8 mouse cellular contexts compared by ENCODE assay signal in the genomic region with DNA sequence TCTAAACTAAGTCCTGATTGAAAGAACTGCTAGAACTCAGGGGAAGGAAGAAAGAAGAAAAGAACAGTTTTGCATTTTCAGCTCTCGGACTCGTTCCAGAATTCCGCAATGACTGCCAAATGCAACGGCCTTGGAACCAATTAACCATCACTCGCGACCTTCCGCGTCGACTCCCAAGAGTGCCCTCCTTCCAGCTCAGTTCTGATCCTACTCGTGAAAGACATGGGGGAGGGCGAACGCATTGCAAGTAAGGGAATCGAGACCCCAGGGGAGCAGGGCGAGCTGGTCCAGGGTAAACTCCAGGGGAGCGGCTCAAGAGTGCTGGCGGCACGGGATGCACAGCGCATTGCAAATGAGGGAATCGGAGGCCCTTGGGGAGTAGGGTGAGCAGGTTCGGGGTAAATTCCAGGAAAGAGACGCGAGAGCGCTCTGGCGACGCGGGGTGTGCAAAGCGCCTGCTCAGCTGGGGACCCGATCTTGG. TPM values are rescaled to one million over a fixed set of nuclear protein-coding genes. Genes with fewer than 3 reads are reported as not detected.
DNase-seq lines count a peak whose midpoint lies in the region; ATAC-seq and TF ChIP-seq lines count a peak whose summit lies in the region.
"Had no signal": no experiment of that assay in that cellular context is flagged by ENCODE, and none has a peak within 500 bp of the region (broad histone marks: within the 10 kb centered on the region; RNA-seq: fewer than 3 reads in every experiment).

No protein-coding gene starts in this region.

- TF ChIP-seq POLR2A in embryonic fibroblast, embryonic 13.5 days (IDR thresholded peaks at IDR 0.05; ENCODE audit: low read depth, low read length) = no peak; the same call in 1 of the 2 replicates

- under 1% methylated on average over 28 of the region's 28 CpGs for WGBS in heart, embryonic 15.5 days
- WGBS in lung, embryonic 14.5 days = 0% methylated on average over 28 of the region's 28 CpGs

- peak overlapping the region; percentile 87 for H3K4me2 ChIP-seq in heart, embryonic 15.5 days
- peak overlapping the region; percentile 81 for H3K4me2 ChIP-seq in lung, embryonic 14.5 days

- H3K4me3 ChIP-seq in G1E (ENCODE audit: low read depth, low read length) = peak overlapping the region; percentile 89
- peak overlapping the region; percentile 90 for H3K4me3 ChIP-seq in embryonic fibroblast, embryonic 13.5 days (ENCODE audit: insufficient read depth, low read length)
- peak overlapping the region; percentile 69 for H3K4me3 ChIP-seq in heart, embryonic 15.5 days
- H3K4me3 ChIP-seq in lung, embryonic 14.5 days (ENCODE audit: low read depth, low read length) = peak overlapping the region; percentile 74

- H3K36me3 ChIP-seq in G1E (replicated peaks) = peaks cover 64% of the 10 kb centered on the region
- H3K36me3 ChIP-seq in heart, embryonic 15.5 days = peaks cover 24% of the 10 kb centered on the region
- H3K36me3 ChIP-seq in lung, embryonic 14.5 days (ENCODE audit: insufficient read depth) = peaks cover 36% of the 10 kb centered on the region

- peak overlapping the region; percentile 72 for H3K9ac ChIP-seq in heart, embryonic 15.5 days
- peak overlapping the region; percentile 71 for H3K9ac ChIP-seq in lung, embryonic 14.5 days

- TF ChIP-seq CTCF in G1E (IDR thresholded peaks at IDR 0.05; ENCODE audit: low read depth, low read length) = no peak
- no peak for TF ChIP-seq CTCF in embryonic fibroblast, embryonic 13.5 days (IDR thresholded peaks at IDR 0.05; ENCODE audit: borderline replicate concordance, insufficient read depth, low read length)
- TF ChIP-seq CTCF in lung, embryonic 14.5 days (IDR thresholded peaks at IDR 0.05; ENCODE audit: low read depth) = no peak

- ATAC-seq in G1E (ENCODE audit: extremely low read depth, insufficient number of reproducible peaks, low FRiP score, poor library complexity, severe bottlenecking) = 0 out of 2 replicates have a peak, but pooled peaks have one; percentile 10
- peak; percentile 50 for ATAC-seq in heart, embryonic 15.5 days (replicated peaks; ENCODE audit: insufficient number of reproducible peaks, insufficient read depth, low FRiP score, low read depth)
- ATAC-seq in lung, embryonic 14.5 days (ENCODE audit: insufficient read depth) = peak; percentile 74

- no peak for DNase-seq in G1E (ENCODE audit: low spot score)
- peak; percentile 48 to 61 for DNase-seq in adrenal gland, adult 18-20 months (ENCODE audit: low spot score in 2 of 2)
- DNase-seq in kidney, postnatal 36 days = peak; percentile 59 to 73
- peak; percentile 80 for DNase-seq in lung, embryonic 14.5 days
- DNase-seq in ovary, postnatal 14 days (ENCODE audit: low spot score) = peak; percentile 31

- peaks cover 36% of the 10 kb centered on the region for H3K4me1 ChIP-seq in G1E (ENCODE audit: insufficient read depth, low read depth, low read length)
- H3K4me1 ChIP-seq in embryonic fibroblast, embryonic 13.5 days (ENCODE audit: control insufficient read depth, insufficient read depth, low read length) = peaks cover 4% of the 10 kb centered on the region; the same call in 1 of the 2 replicates
- H3K4me1 ChIP-seq in heart, embryonic 15.5 days (replicated peaks) = peaks cover 15% of the 10 kb centered on the region
- H3K4me1 ChIP-seq in lung, embryonic 14.5 days (ENCODE audit: insufficient read depth) = 0 out of 2 replicates have a peak, but pooled peaks cover 3% of the 10 kb centered on the region

- no peaks in the 10 kb centered on the region for H3K27me3 ChIP-seq in G1E (ENCODE audit: insufficient read depth, low read length)
- no peaks in the 10 kb centered on the region for H3K27me3 ChIP-seq in heart, embryonic 15.5 days
- no peaks in the 10 kb centered on the region for H3K27me3 ChIP-seq in lung, embryonic 14.5 days (ENCODE audit: insufficient read depth, low read length)

- H3K9me3 ChIP-seq in G1E (replicated peaks) = no peaks in the 10 kb centered on the region
- H3K9me3 ChIP-seq in heart, embryonic 15.5 days (replicated peaks) = no peaks in the 10 kb centered on the region
- no peaks in the 10 kb centered on the region for H3K9me3 ChIP-seq in lung, embryonic 14.5 days (ENCODE audit: low read depth, low read length)

- peak overlapping the region; percentile 65 for H3K27ac ChIP-seq in embryonic fibroblast, embryonic 13.5 days (ENCODE audit: insufficient read depth, low read length)
- H3K27ac ChIP-seq in heart, embryonic 15.5 days = peak overlapping the region; percentile 78
- peak overlapping the region; percentile 88 for H3K27ac ChIP-seq in lung, embryonic 14.5 days (ENCODE audit: low read depth)

RNA-seq across cellular contexts. Expression of a gene that starts 0.4 kb away (rescaled TPM):
- 29.6 and 32.4 TPM in 2 replicates for total RNA-seq in G1E (2014; fragmentation: Nextera tagmentation)
- total RNA-seq in G1E (2017) = 4.5 and 5.2 TPM in 2 replicates
- polyA plus RNA-seq in G1E (2012) = 5.6 and 6.0 TPM in 2 replicates
- 10 to 100 TPM; 22.0 to 36.4 TPM for total RNA-seq in adrenal gland, adult 18-20 months (2021)
- 56.8 and 67.0 TPM in 2 replicates for polyA plus RNA-seq in embryonic fibroblast, embryonic 13.5 days (2011; ENCODE audit: insufficient read length, low read depth, missing spikeins)
- 9.0 and 13.3 TPM in 2 replicates for polyA plus RNA-seq in heart, embryonic 15.5 days (2015; fragmentation: Nextera tagmentation; extraction: Ambion mirVana)
- polyA plus RNA-seq in lung, embryonic 14.5 days (2014; fragmentation: Nextera tagmentation; extraction: Ambion mirVana) = 22.0 and 23.1 TPM in 2 replicates

RNA-seq across cellular contexts. Expression of a gene that starts 7.5 kb away (rescaled TPM):
- total RNA-seq in G1E (2014; fragmentation: Nextera tagmentation) (52.4 and 52.8 TPM in 2 replicates), G1E (2017) (66.0 and 66.5 TPM in 2 replicates)
- polyA plus RNA-seq in G1E (2012) = 82.8 and 84.1 TPM in 2 replicates
- total RNA-seq in adrenal gland, adult 18-20 months (2021) = 10 to 100 TPM; 13.9 to 15.3 TPM
- 39.6 TPM in 2 replicates for polyA plus RNA-seq in embryonic fibroblast, embryonic 13.5 days (2011; ENCODE audit: insufficient read length, low read depth, missing spikeins)
- 69.7 and 80.4 TPM in 2 replicates for polyA plus RNA-seq in heart, embryonic 15.5 days (2015; fragmentation: Nextera tagmentation; extraction: Ambion mirVana)
- polyA plus RNA-seq in lung, embryonic 14.5 days (2014; fragmentation: Nextera tagmentation; extraction: Ambion mirVana) = 134 and 144 TPM in 2 replicates

RNA-seq across cellular contexts. Expression of a gene that starts 7.5 kb away (rescaled TPM):
- total RNA-seq in G1E (2014; fragmentation: Nextera tagmentation) (82.2 and 121 TPM in 2 replicates), G1E (2017) (18.9 and 21.4 TPM in 2 replicates)
- polyA plus RNA-seq in G1E (2012) = 72.3 and 76.3 TPM in 2 replicates
- 1 to 10 TPM; 1.8 to 1.9 TPM for total RNA-seq in adrenal gland, adult 18-20 months (2021)
- polyA plus RNA-seq in embryonic fibroblast, embryonic 13.5 days (2011; ENCODE audit: insufficient read length, low read depth, missing spikeins) = 41.6 and 45.7 TPM in 2 replicates
- polyA plus RNA-seq in heart, embryonic 15.5 days (2015; fragmentation: Nextera tagmentation; extraction: Ambion mirVana) = 18.1 and 28.4 TPM in 2 replicates
- 55.0 and 56.7 TPM in 2 replicates for polyA plus RNA-seq in lung, embryonic 14.5 days (2014; fragmentation: Nextera tagmentation; extraction: Ambion mirVana)

RNA-seq across cellular contexts. Expression of a gene that starts 20.0 kb away (rescaled TPM):
- total RNA-seq in G1E (2014; fragmentation: Nextera tagmentation) (not detected in 2 replicates), G1E (2017) (0.11 and 0.23 TPM in 2 replicates)
- polyA plus RNA-seq in G1E (2012) = not detected in 2 replicates
- total RNA-seq in adrenal gland, adult 18-20 months (2021) = not detected
- polyA plus RNA-seq in embryonic fibroblast, embryonic 13.5 days (2011; ENCODE audit: insufficient read length, low read depth, missing spikeins) = not detected in 2 replicates
- 0.18 and 0.39 TPM in 2 replicates for polyA plus RNA-seq in heart, embryonic 15.5 days (2015; fragmentation: Nextera tagmentation; extraction: Ambion mirVana)
- polyA plus RNA-seq in lung, embryonic 14.5 days (2014; fragmentation: Nextera tagmentation; extraction: Ambion mirVana) = 0.21 and 0.35 TPM in 2 replicates
- total RNA-seq: heart, postnatal 36 days had no signal

RNA-seq across cellular contexts. Expression of a gene that starts 20.1 kb away (rescaled TPM):
- total RNA-seq in G1E (2014; fragmentation: Nextera tagmentation) (not detected in 2 replicates), G1E (2017) (not detected in 2 replicates)
- not detected in 2 replicates for polyA plus RNA-seq in G1E (2012)
- total RNA-seq in adrenal gland, adult 18-20 months (2021) = not detected
- polyA plus RNA-seq in embryonic fibroblast, embryonic 13.5 days (2011; ENCODE audit: insufficient read length, low read depth, missing spikeins) = not detected in 2 replicates
- not detected in 2 replicates for polyA plus RNA-seq in heart, embryonic 15.5 days (2015; fragmentation: Nextera tagmentation; extraction: Ambion mirVana)
- polyA plus RNA-seq in lung, embryonic 14.5 days (2014; fragmentation: Nextera tagmentation; extraction: Ambion mirVana) = not detected in 2 replicates
- total RNA-seq: heart, postnatal 36 days had no signal

Comparison
In these comparisons a context has a peak if more than half of its experiments do, and no peak if none do; other contexts are left out.
1. ATAC-seq: peak in every context shown above with its lines; median percentile 74 in lung, embryonic 14.5 days; 50 in heart, embryonic 15.5 days; 10 in G1E.